Mouse (Mus musculus): ENCODE data around the gene Gm9603. TPM values are rescaled to one million over a fixed set of nuclear protein-coding genes. Genes with fewer than 3 reads are reported as not detected.
"Not testable (repeated sequence)": the region's sequence is repeated elsewhere in the genome, so short reads cannot be mapped to it uniquely, and the experiment has no call there.

Gm9603 gene
- total RNA-seq (2015) (not detected in 2 replicates), total RNA-seq (2017) (not detected in 2 replicates)

- not testable (repeated sequence) for ATAC-seq (ENCODE audit: poor library complexity, severe bottlenecking)
These were observed at the start of gene Gm9603 for GRCm38 (mm10) chr14:5687357-5687756. Gene Gm9603, minus strand, starts transcription at chr14:5687457.

DNA sequence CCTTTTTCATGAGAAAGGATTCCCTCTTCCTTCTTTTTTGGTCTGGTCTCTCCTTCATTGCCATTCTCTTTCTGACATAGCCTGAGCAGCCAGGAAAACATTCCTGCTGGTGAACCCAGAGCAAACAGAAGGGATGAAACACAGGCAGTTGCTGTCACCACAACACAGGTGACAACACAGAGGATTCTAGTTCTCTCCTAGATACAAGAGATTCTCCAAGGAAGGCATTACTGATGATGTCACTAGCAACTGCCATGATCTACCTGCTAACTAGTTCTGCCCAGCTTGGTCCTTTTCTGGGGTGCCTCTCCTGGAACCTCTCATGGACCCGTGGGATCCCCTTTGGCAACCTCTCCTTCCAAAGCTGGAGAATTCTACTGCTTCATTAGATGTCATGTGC lies 54.3 kb downstream of the Gm9603 start, which contains the start of gene Gm8265:
TSS of gene Gm8265 (minus strand) at position 101 of the 400 bp plus-strand sequence.
- ATAC-seq (ENCODE audit: poor library complexity, severe bottlenecking) = not testable (repeated sequence)

Other genes with a start within 250 kb of the Gm9603 start
- gene Gm3194, start 232.0 kb downstream of the Gm9603 start, total RNA-seq (2015) = 0.21 TPM in 1 of 2 replicates, not detected in the other
- not detected in 2 replicates for gene Gm3194, start 232.0 kb downstream of the Gm9603 start, total RNA-seq (2017)
- not detected in 2 replicates for gene Gm8246, start 209.6 kb downstream of the Gm9603 start, total RNA-seq (2015)
- gene Gm8246, start 209.6 kb downstream of the Gm9603 start, total RNA-seq (2017) = not detected in 2 replicates
- not detected in 2 replicates for gene Gm3187, start 203.2 kb downstream of the Gm9603 start, total RNA-seq (2015)
- not detected in 2 replicates for gene Gm3187, start 203.2 kb downstream of the Gm9603 start, total RNA-seq (2017)
- 0.21 TPM in 1 of 2 replicates, not detected in the other for gene Gm3488, start 185.8 kb downstream of the Gm9603 start, total RNA-seq (2015)
- 0.11 TPM in 1 of 2 replicates, not detected in the other for gene Gm3488, start 185.8 kb downstream of the Gm9603 start, total RNA-seq (2017)
- not detected in 2 replicates for gene Gm3532, start 149.0 kb downstream of the Gm9603 start, total RNA-seq (2015)
- gene Gm3532, start 149.0 kb downstream of the Gm9603 start, total RNA-seq (2017) = not detected in 2 replicates
- gene Gm8265, start 54.4 kb downstream of the Gm9603 start, total RNA-seq (2015) = not detected in 2 replicates
- gene Gm8265, start 54.4 kb downstream of the Gm9603 start, total RNA-seq (2017) = not detected in 2 replicates
- not detected in 2 replicates for gene Gm3373, start 54.1 kb upstream of the Gm9603 start, total RNA-seq (2015)
- gene Gm3373, start 54.1 kb upstream of the Gm9603 start, total RNA-seq (2017) = not detected in 2 replicates
- gene Gm3383, start 120.5 kb upstream of the Gm9603 start, total RNA-seq (2015) = 0.21 TPM in 1 of 2 replicates, not detected in the other
- gene Gm3383, start 120.5 kb upstream of the Gm9603 start, total RNA-seq (2017) = not detected in 2 replicates
- gene Gm3424, start 142.9 kb upstream of the Gm9603 start, total RNA-seq (2015) = not detected in 2 replicates
- gene Gm3424, start 142.9 kb upstream of the Gm9603 start, total RNA-seq (2017) = not detected in 2 replicates
- gene Gm8237, start 192.9 kb upstream of the Gm9603 start, total RNA-seq (2015) = not detected in 2 replicates
- not detected in 2 replicates for gene Gm8237, start 192.9 kb upstream of the Gm9603 start, total RNA-seq (2017)